Mouse (Mus musculus): ENCODE results near the gene Lnx1.

DNA sequence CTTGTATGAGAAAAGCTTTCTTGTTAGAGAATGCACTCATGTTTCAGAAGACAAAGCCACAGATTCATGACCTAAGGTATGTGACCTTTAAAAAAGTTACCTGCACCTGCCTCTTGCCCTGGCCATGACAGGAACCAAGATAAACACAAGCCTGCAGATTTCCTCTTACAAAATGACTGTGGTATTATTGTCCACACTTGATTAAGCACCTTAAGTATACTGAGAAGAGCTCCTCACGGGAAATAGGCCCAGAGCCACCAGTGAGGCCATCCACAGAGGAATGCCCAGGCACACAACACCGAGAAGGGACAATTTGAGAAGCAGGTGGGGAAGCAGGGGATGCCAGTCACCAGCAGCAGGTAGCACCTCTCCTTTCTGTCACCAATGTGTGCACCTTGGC, 18.9 kb downstream of the Lnx1 start:
- no peak for TF ChIP-seq CTCF (IDR thresholded peaks at IDR 0.05; ENCODE audit: low read depth, low read length)
- TF ChIP-seq EP300 (IDR thresholded peaks at IDR 0.05; ENCODE audit: insufficient read depth, low read depth, low read length): no peak
- TF ChIP-seq POLR2A (IDR thresholded peaks at IDR 0.05; ENCODE audit: insufficient read depth, low read length): no peak

All from ES-Bruce4 (cell line).